Comparison of ENCODE assay signal across 4 mouse cellular contexts in genomic region chr6:109246510-109246909, GRCm38 (mm10).
DNase-seq lines count a peak whose midpoint lies in the region.

No protein-coding gene starts in this region.

- DNase-seq in ES-CJ7 (ENCODE audit: low read depth, low spot score): peak; percentile 81
- peak; percentile 75 for DNase-seq in R1 (ENCODE audit: low read depth, low spot score)
- DNase-seq in WW6 (ENCODE audit: low read depth, low spot score): peak; percentile 22
- peak; percentile 60 for DNase-seq in ZHBTc4 (ENCODE audit: low read depth, low spot score)

Comparison
In these comparisons a context has a peak if more than half of its experiments do, and no peak if none do; other contexts are left out.
1. Peak in every context shown above with its lines: DNase-seq.
2. DNase-seq: peak in every context shown above with its lines; median percentile 81 in ES-CJ7; 75 in R1; 60 in ZHBTc4; 22 in WW6.